Mouse (Mus musculus) liver, embryonic 14.5 days (tissue): Measurements from ENCODE around the gene Nudt22. TPM values are rescaled to one million over a fixed set of nuclear protein-coding genes. Genes with fewer than 3 reads are reported as not detected.

ENCODE experiments used
- ATAC-seq: fragments of 200-750 bp; cut with Nextera tagmentation; 2 replicates; pipeline ENCODE4 v1.8.0; 2017; ENCODE audit warnings: moderate number of reproducible peaks, mild to moderate bottlenecking, moderate library complexity; ENCODE audit not compliant: insufficient read depth
- DNase-seq, 3 experiments: peaks; one replicate each; pipeline ENCODE4 v3.0.0-alpha.2; 2012 to 2013; ENCODE audit warnings: low read depth in 3 of 3, low spot score in 3 of 3
- H3K27ac ChIP-seq: fragments of 300-500 bp; sonication (generic); 2 replicates; pipeline ENCODE4 v1.5.1; 2014; ENCODE audit warnings: moderate library complexity, mild to moderate bottlenecking, control low read depth, inconsistent platforms
- H3K27me3 ChIP-seq: fragments of 300-500 bp; sonication (generic); 2 replicates; pipeline ENCODE4 v1.6.1; 2014; ENCODE audit warnings: mild to moderate bottlenecking, low read length, moderate library complexity; ENCODE audit not compliant: control insufficient read depth, insufficient read depth
- H3K36me3 ChIP-seq: fragments of 300-500 bp; sonication (generic); replicated peaks from 2 replicates; pipeline ENCODE4 v1.6.1; 2014; ENCODE audit warnings: low read depth; ENCODE audit not compliant: control insufficient read depth, insufficient read depth
- H3K4me1 ChIP-seq, 2 experiments: fragments of 200-500 bp in 1 of 2; fragments of 300-500 bp in 1 of 2; sonication (generic) in 1 of 2; replicated peaks; 2 replicates each; pipeline ENCODE4 v1.6.1; 2012 to 2014; ENCODE audit warnings: antibody characterized with exemption in 1 of 2, inconsistent platforms in 1 of 2, low read length in 1 of 2; ENCODE audit not compliant: control insufficient read depth in 2 of 2, insufficient read depth in 2 of 2
- H3K4me2 ChIP-seq: fragments of 300-500 bp; sonication (generic); 2 replicates; pipeline ENCODE4 v1.6.1; 2014; ENCODE audit warnings: low read depth, mild to moderate bottlenecking, control low read depth, moderate library complexity
- H3K4me3 ChIP-seq, 2 experiments: fragments of 200-500 bp in 1 of 2; fragments of 300-500 bp in 1 of 2; sonication (generic) in 1 of 2; 2 replicates each; pipeline ENCODE4 v1.5.1; 2012 to 2014; ENCODE audit warnings: low read depth in 2 of 2, low read length in 2 of 2, mild to moderate bottlenecking in 2 of 2, control low read depth in 1 of 2, inconsistent platforms in 1 of 2, moderate library complexity in 1 of 2; ENCODE audit not compliant: insufficient read depth in 1 of 2
- H3K9ac ChIP-seq: fragments of 300-500 bp; sonication (generic); replicated peaks from 2 replicates; pipeline ENCODE4 v1.6.1; 2014; ENCODE audit warnings: mild to moderate bottlenecking, control low read depth, moderate library complexity
- H3K9me3 ChIP-seq: fragments of 300-500 bp; sonication (generic); 2 replicates; pipeline ENCODE4 v1.6.1; 2016; ENCODE audit warnings: low read length, mixed read lengths; ENCODE audit not compliant: control insufficient read depth
- CTCF ChIP-seq: IDR thresholded peaks from 2 replicates; pipeline ENCODE4 v1.5.1; 2016; ENCODE audit warnings: antibody characterized with exemption, low read depth, control low read depth
- EP300 ChIP-seq: IDR thresholded peaks from 2 replicates; pipeline ENCODE4 v1.6.1; 2016; ENCODE audit warnings: antibody characterized with exemption, low read depth
- WGBS: fragments of 180-500 bp; shearing (Covaris S2); extraction: QIAGEN DNeasy Blood & Tissue Kit; methylation state at CpG from one replicate; pipeline ENCODE4 v1.1.7; 2014; ENCODE audit not compliant: insufficient replicate concordance; 5-methylcytosine and 5-hydroxymethylcytosine counted together
- polyA plus RNA-seq, 2 experiments: library from polyadenylated mRNA; depleted of rRNA in 1 of 2; stranded (reverse) in 1 of 2; unstranded in 1 of 2; fragments of >200 nt; fragmentation: Nextera tagmentation in 1 of 2; extraction: Ambion mirVana in 1 of 2; gene quantifications; 2 replicates each; pipeline versions ENCODE4 v1.2.1 to v1.2.3; 2012 to 2014

Gene Nudt22
- polyA plus RNA-seq, 2 experiments, result 6.8 to 9.7 TPM

GRCm38 (mm10) chr19:6949951-6950350, 46.0 kb downstream of the Nudt22 start:
- no peak for TF ChIP-seq CTCF
- no peak for TF ChIP-seq EP300
- Histone ChIP-seq H3K27me3 (no peaks in the 10 kb centered on the region), H3K4me1 (peaks cover 13 to 19% of the 10 kb centered on the region in 2 experiments), H3K4me3 (peak overlapping the region in 1 of 2 experiments; percentile 70; a peak in 2 of 4 replicates), H3K9ac (no peak overlapping the region), H3K9me3 (no peaks in the 10 kb centered on the region), H3K4me2 (peak overlapping the region; percentile 96), H3K27ac (no peak overlapping the region), H3K36me3 (no peaks in the 10 kb centered on the region)
- ATAC-seq, result no peak
- WGBS, result 63% methylated on average over 5 of the region's 5 CpGs
- no peak for DNase-seq

DNA sequence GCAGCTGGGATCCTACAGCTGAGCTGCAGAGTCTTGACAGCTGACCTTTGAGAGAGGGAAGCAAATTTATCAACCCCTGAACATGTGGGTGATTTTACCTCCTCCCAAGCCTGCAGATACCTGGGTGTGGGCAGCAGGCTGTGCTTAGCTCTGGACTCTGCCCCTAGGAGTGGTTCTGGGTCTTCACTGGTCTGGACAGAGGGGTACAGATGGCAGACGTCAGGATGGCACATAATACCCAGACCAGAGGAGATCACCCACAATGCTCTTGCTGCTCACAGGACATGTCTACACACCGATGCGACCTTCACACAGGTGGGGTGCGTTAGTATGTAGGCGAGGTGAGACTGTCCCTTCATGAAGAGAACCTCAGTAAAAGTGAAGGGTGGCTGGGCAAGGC, 46.4 kb downstream of the Nudt22 start:
- H3K4me1 ChIP-seq, result peaks cover 13 to 19% of the 10 kb centered on the region in 2 experiments
- H3K9me3 ChIP-seq, result no peaks in the 10 kb centered on the region
- no peaks in the 10 kb centered on the region for H3K36me3 ChIP-seq
- no peak overlapping the region for H3K9ac ChIP-seq
- H3K27ac ChIP-seq, result no peak overlapping the region
- TF ChIP-seq EP300 (no peak), CTCF (no peak)
- H3K4me2 ChIP-seq, result no peak overlapping the region
- no peaks in the 10 kb centered on the region for H3K27me3 ChIP-seq
- DNase-seq (no peak), ATAC-seq (no peak)
- no peak overlapping the region for H3K4me3 ChIP-seq
- WGBS, result 75% methylated on average over 5 of the region's 5 CpGs

GRCm38 (mm10) chr19:6948186-6948585, 47.7 kb downstream of the Nudt22 start:
- no peak overlapping the region for H3K4me2 ChIP-seq
- H3K9me3 ChIP-seq, result no peaks in the 10 kb centered on the region
- H3K9ac ChIP-seq, result no peak overlapping the region
- no peak overlapping the region for H3K27ac ChIP-seq
- no peaks in the 10 kb centered on the region for H3K36me3 ChIP-seq
- peaks cover 13 to 19% of the 10 kb centered on the region in 2 experiments for H3K4me1 ChIP-seq
- ATAC-seq (no peak), DNase-seq (no peak)
- no peak overlapping the region for H3K4me3 ChIP-seq
- TF ChIP-seq CTCF (no peak), EP300 (no peak)
- H3K27me3 ChIP-seq, result no peaks in the 10 kb centered on the region
- 71% methylated on average over 4 of the region's 4 CpGs for WGBS

DNA sequence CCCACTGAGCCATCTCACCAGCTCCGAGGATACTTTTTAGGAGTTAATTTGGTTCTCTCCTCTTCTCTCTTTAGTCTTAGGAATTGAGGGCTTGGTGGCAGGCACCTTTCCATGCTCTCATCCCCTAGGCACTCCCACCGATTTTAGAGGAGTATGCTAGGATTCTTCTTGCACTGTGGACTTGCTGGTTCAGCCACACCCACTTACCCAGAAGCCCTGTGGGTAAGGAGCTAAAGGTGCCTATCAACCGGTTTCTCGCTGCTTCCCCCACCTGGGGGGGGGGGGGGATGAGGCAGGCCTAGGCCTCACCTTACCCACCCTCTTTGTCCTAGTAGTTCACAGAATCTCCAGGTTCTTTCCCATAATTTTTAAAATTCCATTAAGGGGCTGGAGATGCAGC, 48.2 kb downstream of the Nudt22 start:
- WGBS, result 50% methylated on average over 4 of the region's 4 CpGs
- Histone ChIP-seq H3K9me3 (no peaks in the 10 kb centered on the region), H3K4me1 (peaks cover 11 to 20% of the 10 kb centered on the region in 2 experiments), H3K27ac (no peak overlapping the region), H3K4me2 (no peak overlapping the region), H3K9ac (no peak overlapping the region), H3K27me3 (no peaks in the 10 kb centered on the region), H3K36me3 (no peaks in the 10 kb centered on the region), H3K4me3 (no peak overlapping the region)
- TF ChIP-seq CTCF, result no peak
- TF ChIP-seq EP300, result no peak
- DNase-seq, result no peak
- no peak for ATAC-seq

GRCm38 (mm10) chr19:6943709-6944108, 52.2 kb downstream of the Nudt22 start:
- no peak for TF ChIP-seq CTCF
- TF ChIP-seq EP300, result no peak
- WGBS, result 84% methylated on average over 6 of the region's 6 CpGs
- Histone ChIP-seq H3K27ac (no peak overlapping the region), H3K9me3 (no peaks in the 10 kb centered on the region), H3K27me3 (no peaks in the 10 kb centered on the region), H3K36me3 (no peaks in the 10 kb centered on the region), H3K4me1 (peaks cover 3 to 8% of the 10 kb centered on the region in 2 experiments), H3K9ac (no peak overlapping the region), H3K4me3 (no peak overlapping the region), H3K4me2 (no peak overlapping the region)
- no peak for DNase-seq
- ATAC-seq, result no peak

Other genes with a start within 250 kb of the Nudt22 start
- 3.0 and 3.1 TPM in 2 replicates for gene Rps6ka4, start 155.5 kb downstream of the Nudt22 start, polyA plus RNA-seq (2012; rRNA removed)
- 4.3 and 5.4 TPM in 2 replicates for gene Rps6ka4, start 155.5 kb downstream of the Nudt22 start, polyA plus RNA-seq (2014; fragmentation: Nextera tagmentation; extraction: Ambion mirVana)
- gene Ccdc88b, start 137.9 kb downstream of the Nudt22 start, polyA plus RNA-seq (2012; rRNA removed), result 1.5 and 2.3 TPM in 2 replicates
- gene Ccdc88b, start 137.9 kb downstream of the Nudt22 start, polyA plus RNA-seq (2014; fragmentation: Nextera tagmentation; extraction: Ambion mirVana), result 0.76 and 1.1 TPM in 2 replicates
- 65.7 and 69.4 TPM in 2 replicates for gene Trmt112, start 86.4 kb downstream of the Nudt22 start, polyA plus RNA-seq (2012; rRNA removed)
- 75.2 and 77.4 TPM in 2 replicates for gene Trmt112, start 86.4 kb downstream of the Nudt22 start, polyA plus RNA-seq (2014; fragmentation: Nextera tagmentation; extraction: Ambion mirVana)
- gene Prdx5, start 86.0 kb downstream of the Nudt22 start, polyA plus RNA-seq (2012; rRNA removed), result 41.8 and 54.9 TPM in 2 replicates
- 78.7 and 87.2 TPM in 2 replicates for gene Prdx5, start 86.0 kb downstream of the Nudt22 start, polyA plus RNA-seq (2014; fragmentation: Nextera tagmentation; extraction: Ambion mirVana)
- gene Esrra, start 74.3 kb downstream of the Nudt22 start, polyA plus RNA-seq (2012; rRNA removed), result 6.2 and 6.6 TPM in 2 replicates
- gene Esrra, start 74.3 kb downstream of the Nudt22 start, polyA plus RNA-seq (2014; fragmentation: Nextera tagmentation; extraction: Ambion mirVana), result 1.6 and 2.2 TPM in 2 replicates
- 0.13 and 0.16 TPM in 2 replicates for gene Catsperz, start 70.7 kb downstream of the Nudt22 start, polyA plus RNA-seq (2012; rRNA removed)
- 0.28 and 0.37 TPM in 2 replicates for gene Catsperz, start 70.7 kb downstream of the Nudt22 start, polyA plus RNA-seq (2014; fragmentation: Nextera tagmentation; extraction: Ambion mirVana)
- not detected in 2 replicates for gene Kcnk4, start 61.6 kb downstream of the Nudt22 start, polyA plus RNA-seq (2012; rRNA removed)
- gene Kcnk4, start 61.6 kb downstream of the Nudt22 start, polyA plus RNA-seq (2014; fragmentation: Nextera tagmentation; extraction: Ambion mirVana), result 0.05 TPM in 1 of 2 replicates, not detected in the other
- 22.3 and 22.8 TPM in 2 replicates for gene Bad, start 54.3 kb downstream of the Nudt22 start, polyA plus RNA-seq (2012; rRNA removed)
- gene Bad, start 54.3 kb downstream of the Nudt22 start, polyA plus RNA-seq (2014; fragmentation: Nextera tagmentation; extraction: Ambion mirVana), result 25.7 and 27.9 TPM in 2 replicates
- 5.5 and 8.8 TPM in 2 replicates for gene Gpr137, start 53.6 kb downstream of the Nudt22 start, polyA plus RNA-seq (2012; rRNA removed)
- gene Gpr137, start 53.6 kb downstream of the Nudt22 start, polyA plus RNA-seq (2014; fragmentation: Nextera tagmentation; extraction: Ambion mirVana), result 4.4 and 4.5 TPM in 2 replicates
- gene Ppp1r14b, start 21.1 kb downstream of the Nudt22 start, polyA plus RNA-seq (2012; rRNA removed), result 52.2 and 69.6 TPM in 2 replicates
- 74.0 and 79.2 TPM in 2 replicates for gene Ppp1r14b, start 21.1 kb downstream of the Nudt22 start, polyA plus RNA-seq (2014; fragmentation: Nextera tagmentation; extraction: Ambion mirVana)
- 7.2 and 7.7 TPM in 2 replicates for gene Plcb3, start 19.6 kb downstream of the Nudt22 start, polyA plus RNA-seq (2012; rRNA removed)
- 4.6 and 4.9 TPM in 2 replicates for gene Plcb3, start 19.6 kb downstream of the Nudt22 start, polyA plus RNA-seq (2014; fragmentation: Nextera tagmentation; extraction: Ambion mirVana)
- 31.7 and 46.1 TPM in 2 replicates for gene Fkbp2, start 15.6 kb downstream of the Nudt22 start, polyA plus RNA-seq (2012; rRNA removed)
- gene Fkbp2, start 15.6 kb downstream of the Nudt22 start, polyA plus RNA-seq (2014; fragmentation: Nextera tagmentation; extraction: Ambion mirVana), result 65.7 and 67.1 TPM in 2 replicates
- gene Vegfb, start 8.5 kb downstream of the Nudt22 start, polyA plus RNA-seq (2012; rRNA removed), result 7.6 and 8.0 TPM in 2 replicates
- gene Vegfb, start 8.5 kb downstream of the Nudt22 start, polyA plus RNA-seq (2014; fragmentation: Nextera tagmentation; extraction: Ambion mirVana), result 9.5 and 10.2 TPM in 2 replicates
- gene Dnajc4, start 3.5 kb downstream of the Nudt22 start, polyA plus RNA-seq (2012; rRNA removed), result 7.8 and 8.6 TPM in 2 replicates
- gene Dnajc4, start 3.5 kb downstream of the Nudt22 start, polyA plus RNA-seq (2014; fragmentation: Nextera tagmentation; extraction: Ambion mirVana), result 10.0 and 10.5 TPM in 2 replicates
- 1.8 and 1.9 TPM in 2 replicates for gene Trpt1, start within 50 bp of the Nudt22 start, polyA plus RNA-seq (2012; rRNA removed)
- 1.7 and 2.0 TPM in 2 replicates for gene Trpt1, start within 50 bp of the Nudt22 start, polyA plus RNA-seq (2014; fragmentation: Nextera tagmentation; extraction: Ambion mirVana)
- 58.1 and 58.9 TPM in 2 replicates for gene Fermt3, start 23.4 kb upstream of the Nudt22 start, polyA plus RNA-seq (2012; rRNA removed)
- 72.2 and 78.4 TPM in 2 replicates for gene Fermt3, start 23.4 kb upstream of the Nudt22 start, polyA plus RNA-seq (2014; fragmentation: Nextera tagmentation; extraction: Ambion mirVana)
- gene Stip1, start 43.9 kb upstream of the Nudt22 start, polyA plus RNA-seq (2012; rRNA removed), result 56.2 and 86.2 TPM in 2 replicates
- 113 and 122 TPM in 2 replicates for gene Stip1, start 43.9 kb upstream of the Nudt22 start, polyA plus RNA-seq (2014; fragmentation: Nextera tagmentation; extraction: Ambion mirVana)
- gene Macrod1, start 60.7 kb upstream of the Nudt22 start, polyA plus RNA-seq (2012; rRNA removed), result 4.5 TPM in 2 replicates
- gene Macrod1, start 60.7 kb upstream of the Nudt22 start, polyA plus RNA-seq (2014; fragmentation: Nextera tagmentation; extraction: Ambion mirVana), result 3.7 and 5.1 TPM in 2 replicates
- 0.01 and 0.02 TPM in 2 replicates for gene Flrt1, start 109.6 kb upstream of the Nudt22 start, polyA plus RNA-seq (2012; rRNA removed)
- 0.08 and 0.09 TPM in 2 replicates for gene Flrt1, start 109.6 kb upstream of the Nudt22 start, polyA plus RNA-seq (2014; fragmentation: Nextera tagmentation; extraction: Ambion mirVana)
- gene Otub1, start 210.2 kb upstream of the Nudt22 start, polyA plus RNA-seq (2012; rRNA removed), result 31.5 and 34.7 TPM in 2 replicates
- 50.5 and 52.4 TPM in 2 replicates for gene Otub1, start 210.2 kb upstream of the Nudt22 start, polyA plus RNA-seq (2014; fragmentation: Nextera tagmentation; extraction: Ambion mirVana)
- gene Cox8a, start 221.5 kb upstream of the Nudt22 start, polyA plus RNA-seq (2012; rRNA removed), result 282 and 547 TPM in 2 replicates
- gene Cox8a, start 221.5 kb upstream of the Nudt22 start, polyA plus RNA-seq (2014; fragmentation: Nextera tagmentation; extraction: Ambion mirVana), result 803 and 809 TPM in 2 replicates
- 16.1 and 18.0 TPM in 2 replicates for gene Naa40, start 245.1 kb upstream of the Nudt22 start, polyA plus RNA-seq (2012; rRNA removed)
- 23.1 and 24.9 TPM in 2 replicates for gene Naa40, start 245.1 kb upstream of the Nudt22 start, polyA plus RNA-seq (2014; fragmentation: Nextera tagmentation; extraction: Ambion mirVana)